Mouse (Mus musculus) neural tube, embryonic 12.5 days (tissue): Measurements from ENCODE around the gene Trap1. TPM values are rescaled to one million over a fixed set of nuclear protein-coding genes. Genes with fewer than 3 reads are reported as not detected.
"Not testable (repeated sequence)": the region's sequence is repeated elsewhere in the genome, so short reads cannot be mapped to it uniquely, and the experiment has no call there.

Source experiments
- ATAC-seq: fragments of 200-750 bp; cut with Nextera tagmentation; 2 replicates; pipeline ENCODE4 v1.8.0; 2017; ENCODE audit warnings: low read depth, mild to moderate bottlenecking, moderate TSS enrichment, moderate library complexity; ENCODE audit not compliant: low FRiP score
- H3K27ac ChIP-seq: fragments of 300-500 bp; sonication (generic); 2 replicates; pipeline ENCODE4 v1.5.1; 2016
- H3K27me3 ChIP-seq: fragments of 300-500 bp; sonication (generic); replicated peaks from 2 replicates; pipeline ENCODE4 v1.6.1; 2016; ENCODE audit warnings: mild to moderate bottlenecking
- H3K36me3 ChIP-seq: fragments of 300-500 bp; sonication (generic); 2 replicates; pipeline ENCODE4 v1.6.1; 2016; ENCODE audit warnings: mild to moderate bottlenecking
- H3K4me1 ChIP-seq: fragments of 300-500 bp; sonication (generic); 2 replicates; pipeline ENCODE4 v1.6.1; 2016
- H3K4me2 ChIP-seq: fragments of 300-500 bp; sonication (generic); replicated peaks from 2 replicates; pipeline ENCODE4 v1.6.1; 2016; ENCODE audit warnings: mild to moderate bottlenecking
- H3K4me3 ChIP-seq: fragments of 300-500 bp; sonication (generic); 2 replicates; pipeline ENCODE4 v1.5.1; 2016
- H3K9ac ChIP-seq: fragments of 300-500 bp; sonication (generic); 2 replicates; pipeline ENCODE4 v1.6.1; 2016; ENCODE audit warnings: mild to moderate bottlenecking
- H3K9me3 ChIP-seq: fragments of 300-500 bp; sonication (generic); 2 replicates; pipeline ENCODE4 v1.6.1; 2016; ENCODE audit warnings: mild to moderate bottlenecking
- WGBS: fragments of 180-500 bp; shearing (Covaris S2); methylation state at CpG from one replicate; pipeline ENCODE4 v1.1.7; 2016; 5-methylcytosine and 5-hydroxymethylcytosine counted together
- polyA plus RNA-seq: library from polyadenylated mRNA; unstranded; fragments of >200 nt; fragmentation: Nextera tagmentation; extraction: Ambion mirVana; gene quantifications from 2 replicates; pipeline ENCODE4 v1.2.1, GENCODE M21; 2016

The Trap1 gene
- 61.2 and 62.3 TPM in 2 replicates for polyA plus RNA-seq

GRCm38 (mm10) chr16:4077384-4078061, at the start of gene Trap1:
Gene Trap1 (minus strand): TSS chr16:4077827.
- H3K9ac ChIP-seq, result peak within 1 kb of the TSS; percentile 72
- ATAC-seq, result peak; percentile 96
- peaks cover 7% of the 10 kb centered on the region for H3K4me1 ChIP-seq
- peaks cover 8% of the 10 kb centered on the region; the same call in 1 of the 2 replicates for H3K36me3 ChIP-seq
- peak within 1 kb of the TSS; percentile 61 for H3K4me2 ChIP-seq
- H3K4me3 ChIP-seq, result peak within 1 kb of the TSS; percentile 74
- WGBS, result under 1% methylated on average over 58 of the region's 58 CpGs
- peak within 1 kb of the TSS; percentile 34; the same call in 1 of the 2 replicates for H3K27ac ChIP-seq
- H3K9me3 ChIP-seq, result no peaks in the 10 kb centered on the region
- H3K27me3 ChIP-seq, result no peaks in the 10 kb centered on the region

GRCm38 (mm10) chr16:4117072-4117471, 39.4 kb upstream of the Trap1 start:
- Histone ChIP-seq H3K27ac (no peak overlapping the region), H3K36me3 (peaks cover 79% of the 10 kb centered on the region), H3K27me3 (no peaks in the 10 kb centered on the region), H3K4me1 (no peaks in the 10 kb centered on the region), H3K9me3 (no peaks in the 10 kb centered on the region), H3K4me2 (no peak overlapping the region), H3K4me3 (no peak overlapping the region), H3K9ac (no peak overlapping the region)
- WGBS, result 94% methylated on average over 4 of the region's 4 CpGs
- no peak for ATAC-seq

- H3K9me3 ChIP-seq, result no peaks in the 10 kb centered on the region
- WGBS, result 94% methylated on average over 2 of the region's 2 CpGs
- no peaks in the 10 kb centered on the region for H3K4me1 ChIP-seq
- no peak overlapping the region for H3K4me3 ChIP-seq
- no peak overlapping the region for H3K27ac ChIP-seq
- no peak overlapping the region for H3K9ac ChIP-seq
- no peak overlapping the region for H3K4me2 ChIP-seq
- peaks cover 54% of the 10 kb centered on the region for H3K36me3 ChIP-seq
- no peaks in the 10 kb centered on the region for H3K27me3 ChIP-seq
- no peak for ATAC-seq
These were observed 22.7 kb upstream of the Trap1 start for GRCm38 (mm10) chr16:4100374-4100773.

- Histone ChIP-seq H3K9ac (no peak overlapping the region), H3K27me3 (no peaks in the 10 kb centered on the region), H3K4me2 (no peak overlapping the region), H3K4me3 (no peak overlapping the region), H3K9me3 (no peaks in the 10 kb centered on the region), H3K36me3 (peaks cover 74% of the 10 kb centered on the region), H3K4me1 (no peaks in the 10 kb centered on the region), H3K27ac (no peak overlapping the region)
- no peak for ATAC-seq
- WGBS, result 98% methylated on average over 1 of the region's 1 CpGs
These were observed 19.9 kb upstream of the Trap1 start for GRCm38 (mm10) chr16:4097521-4097920.

- Histone ChIP-seq H3K4me1 (no peaks in the 10 kb centered on the region), H3K27me3 (no peaks in the 10 kb centered on the region), H3K27ac (no peak overlapping the region), H3K9me3 (no peaks in the 10 kb centered on the region), H3K9ac (no peak overlapping the region), H3K4me2 (no peak overlapping the region), H3K4me3 (no peak overlapping the region), H3K36me3 (peaks cover 79% of the 10 kb centered on the region)
- no peak for ATAC-seq
These were observed 19.3 kb upstream of the Trap1 start for GRCm38 (mm10) chr16:4096898-4097297.

- Histone ChIP-seq H3K27me3 (no peaks in the 10 kb centered on the region), H3K9ac (no peak overlapping the region), H3K4me2 (no peak overlapping the region), H3K36me3 (peaks cover 80% of the 10 kb centered on the region), H3K27ac (no peak overlapping the region), H3K4me1 (no peaks in the 10 kb centered on the region), H3K9me3 (no peaks in the 10 kb centered on the region), H3K4me3 (no peak overlapping the region)
- WGBS, result 96% methylated on average over 3 of the region's 3 CpGs
- ATAC-seq, result no peak
These were observed 18.5 kb upstream of the Trap1 start for GRCm38 (mm10) chr16:4096141-4096540.

- no peak overlapping the region for H3K4me3 ChIP-seq
- no peak overlapping the region for H3K4me2 ChIP-seq
- no peaks in the 10 kb centered on the region for H3K9me3 ChIP-seq
- H3K36me3 ChIP-seq, result peaks cover 87% of the 10 kb centered on the region
- no peak for ATAC-seq
- H3K4me1 ChIP-seq, result no peaks in the 10 kb centered on the region
- H3K27me3 ChIP-seq, result no peaks in the 10 kb centered on the region
- WGBS, result 95% methylated on average over 8 of the region's 8 CpGs
- H3K27ac ChIP-seq, result no peak overlapping the region
- no peak overlapping the region for H3K9ac ChIP-seq
These were observed 9.7 kb upstream of the Trap1 start for GRCm38 (mm10) chr16:4087214-4087913.

GRCm38 (mm10) chr16:4085851-4086387, 8.3 kb upstream of the Trap1 start:
- WGBS, result 92% methylated on average over 9 of the region's 9 CpGs
- no peak overlapping the region for H3K4me2 ChIP-seq
- H3K9ac ChIP-seq, result no peak overlapping the region
- H3K27ac ChIP-seq, result no peak overlapping the region
- no peaks in the 10 kb centered on the region for H3K9me3 ChIP-seq
- no peaks in the 10 kb centered on the region for H3K4me1 ChIP-seq
- no peaks in the 10 kb centered on the region for H3K27me3 ChIP-seq
- ATAC-seq, result no peak
- no peak overlapping the region for H3K4me3 ChIP-seq
- H3K36me3 ChIP-seq, result peaks cover 77% of the 10 kb centered on the region

GRCm38 (mm10) chr16:4085051-4085450, 7.4 kb upstream of the Trap1 start:
- Histone ChIP-seq H3K4me1 (no peaks in the 10 kb centered on the region), H3K4me2 (no peak overlapping the region), H3K9ac (no peak overlapping the region), H3K4me3 (no peak overlapping the region), H3K36me3 (peaks cover 68% of the 10 kb centered on the region), H3K27me3 (no peaks in the 10 kb centered on the region), H3K9me3 (no peaks in the 10 kb centered on the region), H3K27ac (no peak overlapping the region)
- WGBS, result 94% methylated on average over 7 of the region's 7 CpGs
- no peak for ATAC-seq

GRCm38 (mm10) chr16:4080419-4080818, 2.8 kb upstream of the Trap1 start:
- not testable (repeated sequence) for H3K4me3 ChIP-seq, H3K9me3 ChIP-seq, H3K27me3 ChIP-seq, H3K4me1 ChIP-seq, H3K9ac ChIP-seq, ATAC-seq, H3K4me2 ChIP-seq, H3K27ac ChIP-seq
- peaks cover 24% of the 10 kb centered on the region for H3K36me3 ChIP-seq
- WGBS, result 73% methylated on average over 3 of the region's 3 CpGs

GRCm38 (mm10) chr16:4079656-4080055, 2.0 kb upstream of the Trap1 start:
- H3K4me2 ChIP-seq, result no peak overlapping the region
- H3K4me3 ChIP-seq, result no peak overlapping the region
- peaks cover 7% of the 10 kb centered on the region for H3K4me1 ChIP-seq
- H3K27ac ChIP-seq, result no peak overlapping the region
- H3K9ac ChIP-seq, result no peak overlapping the region
- ATAC-seq, result no peak
- WGBS, result 78% methylated on average over 1 of the region's 1 CpGs
- H3K9me3 ChIP-seq, result no peaks in the 10 kb centered on the region
- no peaks in the 10 kb centered on the region for H3K27me3 ChIP-seq
- peaks cover 17% of the 10 kb centered on the region for H3K36me3 ChIP-seq

- 73% methylated on average over 10 of the region's 10 CpGs for WGBS
- not testable (repeated sequence) for ATAC-seq, H3K9me3 ChIP-seq, H3K4me1 ChIP-seq, H3K4me3 ChIP-seq, H3K27ac ChIP-seq, H3K9ac ChIP-seq, H3K27me3 ChIP-seq
- Histone ChIP-seq H3K4me2 (peak overlapping the region; percentile 61), H3K36me3 (peaks cover 11% of the 10 kb centered on the region; the same call in 1 of the 2 replicates)
These were observed 675 bp upstream of the Trap1 start for GRCm38 (mm10) chr16:4078302-4078701.
